Mouse (Mus musculus) forebrain, embryonic 16.5 days (tissue): ENCODE data around the gene Gm12258. TPM values are rescaled to one million over a fixed set of nuclear protein-coding genes. Genes with fewer than 3 reads are reported as not detected.
"Not testable (repeated sequence)": the region's sequence is repeated elsewhere in the genome, so short reads cannot be mapped to it uniquely, and the experiment has no call there.

Experiments used
- ATAC-seq: fragments of 200-750 bp; cut with Nextera tagmentation; 2 replicates; pipeline ENCODE4 v1.8.0; 2017; ENCODE audit warnings: mild to moderate bottlenecking, moderate library complexity
- H3K27ac ChIP-seq: fragments of 300-500 bp; sonication (generic); 2 replicates; pipeline ENCODE4 v1.5.1; 2014; ENCODE audit warnings: low read length, control low read depth
- H3K27me3 ChIP-seq: fragments of 300-500 bp; sonication (generic); replicated peaks from 2 replicates; pipeline ENCODE4 v1.6.1; 2014; ENCODE audit warnings: low read length; ENCODE audit not compliant: control insufficient read depth, insufficient read depth
- H3K36me3 ChIP-seq: fragments of 300-500 bp; sonication (generic); 2 replicates; pipeline ENCODE4 v1.6.1; 2014; ENCODE audit not compliant: control insufficient read depth, insufficient read depth
- H3K4me1 ChIP-seq: fragments of 300-500 bp; sonication (generic); replicated peaks from 2 replicates; pipeline ENCODE4 v1.6.1; 2014; ENCODE audit warnings: low read length; ENCODE audit not compliant: control insufficient read depth, insufficient read depth
- H3K4me2 ChIP-seq: fragments of 300-500 bp; sonication (generic); 2 replicates; pipeline ENCODE4 v1.6.1; 2014; ENCODE audit warnings: mild to moderate bottlenecking, low read length, control low read depth
- H3K4me3 ChIP-seq: fragments of 300-500 bp; sonication (generic); replicated peaks from 2 replicates; pipeline ENCODE4 v1.5.1; 2014; ENCODE audit warnings: mild to moderate bottlenecking, low read length, control low read depth
- H3K9ac ChIP-seq: fragments of 300-500 bp; sonication (generic); replicated peaks from 2 replicates; pipeline ENCODE4 v1.6.1; 2014; ENCODE audit warnings: low read depth, low read length, control low read depth
- H3K9me3 ChIP-seq: fragments of 300-500 bp; sonication (generic); 2 replicates; pipeline ENCODE4 v1.6.1; 2016; ENCODE audit warnings: low read length; ENCODE audit not compliant: control insufficient read depth
- WGBS: fragments of 180-500 bp; shearing (Covaris S2); extraction: QIAGEN DNeasy Blood & Tissue Kit; methylation state at CpG from one replicate; pipeline ENCODE4 v1.1.7; 2014; 5-methylcytosine and 5-hydroxymethylcytosine counted together
- polyA plus RNA-seq: library from polyadenylated mRNA; unstranded; fragments of >200 nt; fragmentation: Nextera tagmentation; extraction: Ambion mirVana; gene quantifications from 2 replicates; pipeline ENCODE4 v1.2.1, GENCODE M21; 2015

Gm12258 gene
- 25.1 and 25.9 TPM in 2 replicates for polyA plus RNA-seq

- H3K27me3 ChIP-seq = no peaks in the 10 kb centered on the region
- H3K36me3 ChIP-seq = peaks cover 16% of the 10 kb centered on the region
- peak; percentile 100 for ATAC-seq
- peak within 1 kb of the TSS; percentile 67 for H3K4me2 ChIP-seq
- WGBS = under 1% methylated on average over 24 of the region's 24 CpGs
- H3K27ac ChIP-seq = peak within 1 kb of the TSS; percentile 68
- peak within 1 kb of the TSS; percentile 85 for H3K9ac ChIP-seq
- H3K4me3 ChIP-seq = peak within 1 kb of the TSS; percentile 68
- no peaks in the 10 kb centered on the region for H3K9me3 ChIP-seq
- H3K4me1 ChIP-seq = peaks cover 11% of the 10 kb centered on the region
Measured at GRCm38 (mm10) chr11:58846919-58847461, at the start of gene Gm12258. Gene Gm12258 (plus strand): TSS chr11:58847158.

GRCm38 (mm10) chr11:58799747-58800146 lies 47.2 kb upstream of the Gm12258 start:
- 83% methylated on average over 5 of the region's 5 CpGs for WGBS
- H3K4me3 ChIP-seq = no peak overlapping the region
- H3K27ac ChIP-seq = no peak overlapping the region
- peaks cover 7% of the 10 kb centered on the region; the same call in 1 of the 2 replicates for H3K4me1 ChIP-seq
- H3K4me2 ChIP-seq = no peak overlapping the region
- no peaks in the 10 kb centered on the region for H3K27me3 ChIP-seq
- ATAC-seq = no peak
- H3K36me3 ChIP-seq = no peaks in the 10 kb centered on the region
- H3K9me3 ChIP-seq = no peaks in the 10 kb centered on the region
- H3K9ac ChIP-seq = no peak overlapping the region

- peak; percentile 36; the same call in 1 of the 2 replicates for ATAC-seq
- no peaks in the 10 kb centered on the region for H3K36me3 ChIP-seq
- no peak within 1 kb of the TSS for H3K9ac ChIP-seq
- WGBS = 31% methylated on average over 14 of the region's 14 CpGs
- H3K4me1 ChIP-seq = peaks cover 7% of the 10 kb centered on the region; the same call in 1 of the 2 replicates
- H3K27me3 ChIP-seq = no peaks in the 10 kb centered on the region
- H3K4me2 ChIP-seq = peak within 1 kb of the TSS; percentile 29; the same call in 1 of the 2 replicates
- H3K9me3 ChIP-seq = no peaks in the 10 kb centered on the region
- no peak within 1 kb of the TSS for H3K27ac ChIP-seq
- no peak within 1 kb of the TSS for H3K4me3 ChIP-seq
Measured at GRCm38 (mm10) chr11:58801558-58802228, 45.3 kb upstream of the Gm12258 start, which contains the start of gene Fam183b. Gene Fam183b (minus strand): TSS chr11:58801960.

- Histone ChIP-seq H3K27ac (no peak overlapping the region), H3K27me3 (no peaks in the 10 kb centered on the region), H3K9ac (no peak overlapping the region), H3K4me1 (peaks cover 7% of the 10 kb centered on the region; the same call in 1 of the 2 replicates), H3K4me2 (no peak overlapping the region), H3K4me3 (no peak overlapping the region), H3K36me3 (no peaks in the 10 kb centered on the region), H3K9me3 (no peaks in the 10 kb centered on the region)
- no peak for ATAC-seq
- WGBS = 76% methylated on average over 4 of the region's 4 CpGs
Measured at GRCm38 (mm10) chr11:58803871-58804270, 43.1 kb upstream of the Gm12258 start.

DNA sequence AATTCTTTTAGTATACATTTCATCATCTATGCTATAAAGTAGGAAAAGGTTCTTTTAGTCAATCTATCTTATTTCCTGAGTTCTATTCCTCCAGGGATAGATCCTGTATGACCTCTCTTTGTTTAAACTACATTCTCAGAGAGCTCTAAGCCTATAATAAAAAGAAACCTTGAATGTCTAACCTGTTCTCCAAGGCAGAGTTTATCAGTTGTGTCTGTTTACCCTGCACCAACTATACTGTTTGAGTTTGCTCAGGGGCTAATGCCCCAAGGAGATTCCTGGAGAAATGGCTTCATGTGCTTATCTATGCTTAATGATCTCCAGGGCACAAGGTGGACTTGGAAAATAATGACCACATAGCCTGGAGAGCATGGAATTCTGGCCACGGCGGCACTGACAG lies 42.6 kb upstream of the Gm12258 start:
- no peak for ATAC-seq

DNA sequence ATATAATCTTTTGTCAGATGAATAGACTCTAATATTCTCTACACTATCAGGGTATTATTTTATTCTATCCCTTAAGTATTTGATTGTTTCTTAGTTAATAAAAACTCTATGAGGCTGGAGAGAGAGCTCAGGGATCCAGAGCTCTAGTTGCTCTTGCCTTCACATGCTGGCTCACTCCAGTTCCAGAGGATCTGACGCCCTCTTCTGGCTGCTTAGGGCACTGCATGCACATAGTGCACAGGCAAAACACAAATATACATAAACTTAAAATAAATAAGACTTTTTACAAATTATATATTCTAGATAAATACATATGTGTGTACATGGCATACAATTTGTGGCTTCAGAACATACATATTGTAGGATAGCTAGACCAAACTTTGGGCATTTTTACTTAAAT lies 35.0 kb upstream of the Gm12258 start:
- Histone ChIP-seq H3K27ac (no peak overlapping the region), H3K4me3 (no peak overlapping the region), H3K4me2 (no peak overlapping the region), H3K27me3 (no peaks in the 10 kb centered on the region; the same call in 1 of the 2 replicates), H3K4me1 (no peaks in the 10 kb centered on the region), H3K36me3 (no peaks in the 10 kb centered on the region), H3K9ac (no peak overlapping the region), H3K9me3 (no peaks in the 10 kb centered on the region)
- no peak for ATAC-seq
- 4% methylated on average over 1 of the region's 1 CpGs for WGBS

More for the DNA sequence above, 42.6 kb upstream of the Gm12258 start:
- H3K4me2 ChIP-seq = no peak overlapping the region
- H3K9me3 ChIP-seq = no peaks in the 10 kb centered on the region
- no peaks in the 10 kb centered on the region for H3K36me3 ChIP-seq
- no peaks in the 10 kb centered on the region for H3K27me3 ChIP-seq
- 85% methylated on average over 2 of the region's 2 CpGs for WGBS
- no peak overlapping the region for H3K9ac ChIP-seq
- H3K4me3 ChIP-seq = no peak overlapping the region
- H3K27ac ChIP-seq = no peak overlapping the region
- peaks cover 7% of the 10 kb centered on the region; the same call in 1 of the 2 replicates for H3K4me1 ChIP-seq

- H3K36me3 ChIP-seq, H3K27me3 ChIP-seq, H3K27ac ChIP-seq, ATAC-seq, H3K4me2 ChIP-seq, H3K9me3 ChIP-seq, H3K4me3 ChIP-seq, H3K4me1 ChIP-seq, H3K9ac ChIP-seq: not testable (repeated sequence)
- 62% methylated on average over 1 of the region's 1 CpGs for WGBS
Measured at GRCm38 (mm10) chr11:58814700-58815099, 32.3 kb upstream of the Gm12258 start, which contains the start of gene Olfr313. Gene Olfr313 (plus strand): TSS chr11:58815000.

GRCm38 (mm10) chr11:58815676-58816075 lies 31.3 kb upstream of the Gm12258 start:
- no peaks in the 10 kb centered on the region; the same call in 1 of the 2 replicates for H3K27me3 ChIP-seq

GRCm38 (mm10) chr11:58828937-58829336 lies 18.0 kb upstream of the Gm12258 start, which contains the start of gene Olfr312:
Gene Olfr312 (plus strand): TSS chr11:58829237.
- ATAC-seq = not testable (repeated sequence)

More at GRCm38 (mm10) chr11:58815676-58816075, 31.3 kb upstream of the Gm12258 start:
- H3K36me3 ChIP-seq = no peaks in the 10 kb centered on the region
- no peak overlapping the region for H3K9ac ChIP-seq
- WGBS = 76% methylated on average over 1 of the region's 1 CpGs
- H3K4me3 ChIP-seq = no peak overlapping the region
- no peak overlapping the region for H3K27ac ChIP-seq
- H3K4me1 ChIP-seq = no peaks in the 10 kb centered on the region
- no peak overlapping the region for H3K4me2 ChIP-seq
- ATAC-seq = no peak
- H3K9me3 ChIP-seq = no peaks in the 10 kb centered on the region

More at GRCm38 (mm10) chr11:58828937-58829336, 18.0 kb upstream of the Gm12258 start, which contains the start of gene Olfr312:
- not testable (repeated sequence) for H3K9me3 ChIP-seq, H3K4me2 ChIP-seq, H3K4me1 ChIP-seq, H3K9ac ChIP-seq, H3K36me3 ChIP-seq, H3K4me3 ChIP-seq, H3K27ac ChIP-seq, H3K27me3 ChIP-seq
